Mouse (Mus musculus): ENCODE measurements around the gene Sccpdh. TPM values are rescaled to one million over a fixed set of nuclear protein-coding genes. Genes with fewer than 3 reads are reported as not detected.

Gene Sccpdh
- polyA plus RNA-seq, 1 experiment from 2014 or later = 9.5 TPM

GRCm38 (mm10) chr1:179734500-179735474 is 66.8 kb downstream of the Sccpdh start:
- WGBS (ENCODE audit: insufficient replicate concordance) = 20% methylated on average over 15 of the region's 15 CpGs
- Histone ChIP-seq H3K4me3 (replicated peaks) (no peak overlapping the region), H3K9ac (no peak overlapping the region), H3K27me3 (0 out of 2 replicates have a peak, but pooled peaks cover 3% of the 10 kb centered on the region), H3K4me1 (replicated peaks) (no peaks in the 10 kb centered on the region), H3K27ac (replicated peaks) (no peak overlapping the region), H3K36me3 (replicated peaks) (no peaks in the 10 kb centered on the region), H3K9me3 (replicated peaks) (no peaks in the 10 kb centered on the region), H3K4me2 (peak overlapping the region; percentile 31; the same call in 1 of the 2 replicates)
- peak; percentile 52; the same call in 1 of the 2 replicates for ATAC-seq (ENCODE audit: insufficient read depth)

GRCm38 (mm10) chr1:179736483-179736882 is 68.5 kb downstream of the Sccpdh start:
- no peak for ATAC-seq (ENCODE audit: insufficient read depth)
- H3K4me3 ChIP-seq (replicated peaks) = no peak overlapping the region
- WGBS (ENCODE audit: insufficient replicate concordance) = 53% methylated on average over 3 of the region's 3 CpGs
- H3K9ac ChIP-seq = no peak overlapping the region
- H3K4me2 ChIP-seq = no peak overlapping the region
- H3K4me1 ChIP-seq (replicated peaks) = no peaks in the 10 kb centered on the region
- H3K9me3 ChIP-seq (replicated peaks) = no peaks in the 10 kb centered on the region
- no peaks in the 10 kb centered on the region for H3K36me3 ChIP-seq (replicated peaks)
- 0 out of 2 replicates have a peak, but pooled peaks cover 3% of the 10 kb centered on the region for H3K27me3 ChIP-seq
- no peak overlapping the region for H3K27ac ChIP-seq (replicated peaks)

Other genes with a start within 250 kb of the Sccpdh start
- gene Smyd3, start 150.2 kb upstream of the Sccpdh start, polyA plus RNA-seq (2015; fragmentation: Nextera tagmentation; extraction: Ambion mirVana) = 5.7 TPM in 2 replicates
- gene Tfb2m, start 121.9 kb upstream of the Sccpdh start, polyA plus RNA-seq (2015; fragmentation: Nextera tagmentation; extraction: Ambion mirVana) = 8.2 and 8.3 TPM in 2 replicates
- gene Cnst, start 121.8 kb upstream of the Sccpdh start, polyA plus RNA-seq (2015; fragmentation: Nextera tagmentation; extraction: Ambion mirVana) = 12.1 and 12.6 TPM in 2 replicates
- gene Kif28, start 77.1 kb downstream of the Sccpdh start, polyA plus RNA-seq (2015; fragmentation: Nextera tagmentation; extraction: Ambion mirVana) = not detected in 2 replicates
- gene Gm10518, start 135.2 kb downstream of the Sccpdh start, polyA plus RNA-seq (2015; fragmentation: Nextera tagmentation; extraction: Ambion mirVana) = 0.14 TPM in 2 replicates
- gene Ahctf1, start 135.5 kb downstream of the Sccpdh start, polyA plus RNA-seq (2015; fragmentation: Nextera tagmentation; extraction: Ambion mirVana) = 16.4 and 18.0 TPM in 2 replicates

Data from liver, embryonic 15.5 days (tissue).